Mouse (Mus musculus) lung, embryonic 16.5 days (tissue): ENCODE results near the gene Gpm6a. TPM values are rescaled to one million over a fixed set of nuclear protein-coding genes. Genes with fewer than 3 reads are reported as not detected.

Experiments
- ATAC-seq: fragments of 200-750 bp; cut with Nextera tagmentation; 2 replicates; pipeline ENCODE4 v1.8.0; 2017; ENCODE audit warnings: low read depth, mild to moderate bottlenecking, moderate library complexity
- H3K27ac ChIP-seq: fragments of 300-500 bp; sonication (generic); 2 replicates; pipeline ENCODE4 v1.5.1; 2014; ENCODE audit warnings: mild to moderate bottlenecking, control low read depth, low read length
- H3K27me3 ChIP-seq: fragments of 300-500 bp; sonication (generic); 2 replicates; pipeline ENCODE4 v1.6.1; 2014; ENCODE audit warnings: low read depth, low read length, mixed read lengths; ENCODE audit not compliant: control insufficient read depth, insufficient read depth
- H3K36me3 ChIP-seq: fragments of 300-500 bp; sonication (generic); 2 replicates; pipeline ENCODE4 v1.6.1; 2014; ENCODE audit warnings: low read length; ENCODE audit not compliant: control insufficient read depth, insufficient read depth
- H3K4me1 ChIP-seq: fragments of 300-500 bp; sonication (generic); replicated peaks from 2 replicates; pipeline ENCODE4 v1.6.1; 2014; ENCODE audit warnings: low read length, mixed read lengths; ENCODE audit not compliant: control insufficient read depth, insufficient read depth
- H3K4me2 ChIP-seq: fragments of 300-500 bp; sonication (generic); 2 replicates; pipeline ENCODE4 v1.6.1; 2014; ENCODE audit warnings: low read depth, low read length, control low read depth
- H3K4me3 ChIP-seq: fragments of 300-500 bp; sonication (generic); 2 replicates; pipeline ENCODE4 v1.5.1; 2014; ENCODE audit warnings: mild to moderate bottlenecking, low read length, control low read depth
- H3K9ac ChIP-seq: fragments of 300-500 bp; sonication (generic); 2 replicates; pipeline ENCODE4 v1.6.1; 2014; ENCODE audit warnings: low read length, control low read depth
- H3K9me3 ChIP-seq: fragments of 300-500 bp; sonication (generic); 2 replicates; pipeline ENCODE4 v1.6.1; 2016; ENCODE audit warnings: low read length; ENCODE audit not compliant: control insufficient read depth
- WGBS: fragments of 180-500 bp; shearing (Covaris S2); extraction: QIAGEN DNeasy Blood & Tissue Kit; methylation state at CpG from one replicate; pipeline ENCODE4 v1.1.7; 2014; 5-methylcytosine and 5-hydroxymethylcytosine counted together
- polyA plus RNA-seq: library from polyadenylated mRNA; unstranded; fragments of >200 nt; fragmentation: Nextera tagmentation; extraction: Ambion mirVana; gene quantifications from 2 replicates; pipeline ENCODE4 v1.2.1, GENCODE M21; 2015

The Gpm6a gene
- polyA plus RNA-seq: 15.9 and 18.9 TPM in 2 replicates

DNA sequence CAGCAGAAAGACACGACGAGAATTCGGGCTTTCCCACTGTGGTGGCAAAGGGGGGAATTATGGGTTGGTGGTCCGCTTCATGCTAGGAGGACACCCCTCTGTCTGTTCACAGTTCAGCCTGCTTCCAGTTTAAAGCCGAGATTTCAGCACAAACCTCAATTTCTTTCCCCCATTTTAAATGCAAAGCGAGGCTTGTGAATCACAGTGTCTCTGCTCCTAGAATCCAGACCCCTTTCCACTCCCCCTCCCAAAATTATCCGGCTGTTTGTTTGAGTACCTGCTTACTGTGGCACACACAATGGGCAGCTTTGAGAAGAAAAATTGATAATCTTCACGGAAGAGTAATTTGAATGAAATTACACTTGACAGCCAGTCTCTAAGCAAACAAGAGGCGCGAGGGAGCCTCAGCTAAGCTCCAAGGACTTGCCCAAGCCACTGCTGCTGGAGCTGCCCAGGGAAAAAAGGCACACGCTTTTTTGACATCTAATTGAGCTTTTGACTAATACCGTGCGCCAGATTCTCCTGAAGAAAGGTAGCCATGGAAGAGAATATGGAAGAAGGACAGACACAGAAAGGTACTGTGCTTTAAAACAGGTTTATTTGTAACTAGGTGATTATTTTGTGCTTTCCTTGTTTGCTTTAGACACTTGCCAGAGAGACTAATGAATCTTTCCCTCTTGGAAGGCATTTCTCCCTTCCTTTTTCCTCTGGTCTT lies at the start of gene Gpm6a:
Gene Gpm6a (plus strand): TSS at position 103 of the 715 bp plus-strand sequence.
- H3K4me2 ChIP-seq: no peak within 1 kb of the TSS
- no peak for ATAC-seq
- no peak within 1 kb of the TSS for H3K4me3 ChIP-seq

DNA sequence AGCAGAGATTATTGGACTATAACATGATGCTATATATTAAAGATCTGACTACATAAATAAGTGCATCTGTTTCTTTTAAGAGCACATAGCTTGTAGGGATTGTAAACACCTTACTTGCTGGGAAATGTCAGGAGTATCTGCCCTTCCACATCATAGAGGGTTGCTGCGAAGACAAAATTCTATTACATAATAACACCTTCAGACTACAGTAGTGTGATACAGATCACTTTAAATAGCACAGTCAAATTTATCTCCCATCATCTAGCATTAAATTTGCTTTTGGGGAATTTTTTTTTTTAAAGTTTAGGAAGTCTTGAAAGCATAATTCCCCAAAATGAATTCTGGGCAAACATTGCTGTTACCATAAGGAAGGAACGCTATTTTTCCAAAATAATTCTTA lies 41.8 kb upstream of the Gpm6a start:
- Histone ChIP-seq H3K9me3 (no peaks in the 10 kb centered on the region), H3K4me1 (no peaks in the 10 kb centered on the region), H3K36me3 (no peaks in the 10 kb centered on the region), H3K9ac (no peak overlapping the region), H3K4me2 (no peak overlapping the region), H3K27ac (no peak overlapping the region), H3K4me3 (no peak overlapping the region), H3K27me3 (no peaks in the 10 kb centered on the region)
- 89% methylated on average over 2 of the region's 2 CpGs for WGBS
- no peak for ATAC-seq

More for the DNA sequence above, at the start of gene Gpm6a:
- no peaks in the 10 kb centered on the region for H3K27me3 ChIP-seq
- no peaks in the 10 kb centered on the region for H3K36me3 ChIP-seq
- H3K9me3 ChIP-seq: no peaks in the 10 kb centered on the region
- no peaks in the 10 kb centered on the region for H3K4me1 ChIP-seq
- no peak within 1 kb of the TSS for H3K9ac ChIP-seq
- H3K27ac ChIP-seq: no peak within 1 kb of the TSS
- 26% methylated on average over 13 of the region's 13 CpGs for WGBS

DNA sequence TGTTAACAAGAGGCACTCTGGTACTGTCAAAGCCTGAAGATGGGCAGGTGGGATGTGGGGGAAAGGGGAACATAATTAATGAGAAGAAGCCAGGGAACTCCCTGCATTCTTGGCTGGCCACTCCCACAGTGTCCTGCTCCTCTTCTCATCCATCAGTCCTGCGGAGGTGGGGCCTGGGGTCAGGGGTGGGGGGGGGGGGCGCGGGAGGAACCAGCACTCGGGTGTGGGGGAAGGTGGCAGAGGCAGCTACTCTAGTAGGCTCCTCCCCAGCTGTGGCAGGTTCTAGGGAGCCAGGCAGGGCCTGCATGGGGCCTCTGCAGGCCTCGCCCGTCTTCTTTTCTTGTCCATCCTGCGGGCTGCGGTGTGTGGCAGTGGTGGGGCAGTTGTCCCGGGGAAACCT lies 36.9 kb upstream of the Gpm6a start:
- H3K9me3 ChIP-seq: no peaks in the 10 kb centered on the region
- no peak overlapping the region for H3K9ac ChIP-seq
- no peak for ATAC-seq
- no peak overlapping the region for H3K27ac ChIP-seq
- no peak overlapping the region for H3K4me3 ChIP-seq
- H3K27me3 ChIP-seq: no peaks in the 10 kb centered on the region
- no peaks in the 10 kb centered on the region for H3K36me3 ChIP-seq
- WGBS: 50% methylated on average over 6 of the region's 9 CpGs
- H3K4me1 ChIP-seq: no peaks in the 10 kb centered on the region
- H3K4me2 ChIP-seq: no peak overlapping the region

DNA sequence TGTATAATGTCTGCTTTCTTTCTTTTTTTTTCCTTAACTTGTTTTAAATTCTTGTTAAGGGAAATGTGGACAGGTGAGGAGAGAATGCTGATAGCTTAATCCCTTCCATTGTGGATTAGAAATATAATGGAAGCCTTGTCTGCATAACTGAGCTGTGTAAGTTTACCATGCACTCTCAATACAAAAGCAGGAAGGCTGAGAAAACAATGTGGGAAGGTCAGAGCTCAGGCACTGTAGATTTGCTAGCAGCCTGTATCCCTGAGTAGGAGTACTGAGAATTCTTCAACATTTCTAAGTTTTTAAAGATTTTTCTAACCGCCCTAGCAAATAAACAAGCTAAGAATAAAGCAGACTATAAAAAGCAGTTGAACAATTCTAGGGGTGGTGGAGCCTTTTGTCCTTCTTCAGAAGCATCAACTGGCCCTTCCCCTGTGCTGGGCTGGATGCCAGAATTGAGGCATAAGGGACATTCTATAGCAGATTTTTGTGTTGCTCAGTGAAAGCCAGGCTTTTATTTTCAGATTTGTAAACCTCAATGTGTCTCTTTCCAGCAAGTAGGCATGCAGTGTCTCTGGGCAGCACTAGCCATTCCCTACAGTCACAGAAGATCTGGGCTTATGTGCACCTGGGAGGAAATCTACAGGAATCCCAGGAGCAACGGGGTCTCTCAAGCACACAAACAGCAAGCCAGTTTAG lies 32.3 kb upstream of the Gpm6a start:
- Histone ChIP-seq H3K4me1 (no peaks in the 10 kb centered on the region), H3K27me3 (no peaks in the 10 kb centered on the region), H3K36me3 (no peaks in the 10 kb centered on the region), H3K4me3 (no peak overlapping the region), H3K9ac (no peak overlapping the region), H3K27ac (no peak overlapping the region), H3K9me3 (no peaks in the 10 kb centered on the region), H3K4me2 (no peak overlapping the region)
- no peak for ATAC-seq
- 42% methylated on average over 2 of the region's 2 CpGs for WGBS

DNA sequence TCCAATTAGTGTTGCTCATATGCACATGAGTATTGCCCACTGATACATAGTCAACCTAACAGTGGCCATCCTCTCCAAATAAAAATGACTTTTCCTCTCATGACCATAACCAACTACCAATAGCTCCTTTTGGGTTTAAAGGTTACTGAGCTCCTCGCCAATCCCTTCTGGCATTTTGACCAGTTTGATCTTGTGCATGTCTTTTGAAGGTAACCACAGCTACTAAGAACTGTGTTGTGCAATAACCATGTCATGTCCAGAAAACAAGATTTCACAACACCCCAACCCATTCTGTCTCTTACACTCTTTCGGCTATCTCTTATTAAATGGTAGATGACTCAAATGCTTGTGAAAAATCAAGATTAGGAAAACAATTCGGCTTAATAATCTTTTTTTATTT lies 29.7 kb upstream of the Gpm6a start:
- no peaks in the 10 kb centered on the region for H3K36me3 ChIP-seq
- H3K9ac ChIP-seq: no peak overlapping the region
- H3K4me3 ChIP-seq: no peak overlapping the region
- WGBS: 75% methylated on average over 3 of the region's 3 CpGs
- no peaks in the 10 kb centered on the region for H3K9me3 ChIP-seq
- H3K27me3 ChIP-seq: no peaks in the 10 kb centered on the region
- no peak for ATAC-seq
- H3K4me2 ChIP-seq: no peak overlapping the region
- no peaks in the 10 kb centered on the region for H3K4me1 ChIP-seq
- no peak overlapping the region for H3K27ac ChIP-seq

DNA sequence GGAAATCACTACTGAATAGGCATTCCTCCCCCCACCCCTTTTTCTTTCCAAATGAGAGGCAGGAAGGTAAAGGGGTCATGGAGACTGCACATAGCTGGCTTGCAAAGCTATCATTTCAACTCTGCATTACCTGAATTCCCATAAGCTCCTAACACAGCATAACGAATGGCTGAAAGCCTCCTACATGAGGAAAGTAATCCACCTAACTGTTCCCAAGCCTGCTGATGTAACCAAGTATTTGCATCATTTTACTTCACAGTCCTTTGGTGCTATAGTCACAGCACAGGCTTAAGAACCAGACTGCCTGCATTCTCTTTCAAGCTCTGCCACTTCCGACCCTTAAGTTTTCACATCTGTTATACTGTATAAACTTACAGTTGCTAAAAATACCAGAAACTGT lies 22.3 kb upstream of the Gpm6a start:
- 61% methylated on average over 2 of the region's 2 CpGs for whole genome bisulfite sequencing
- Histone ChIP-seq H3K9me3 (no peaks in the 10 kb centered on the region), H3K4me1 (no peaks in the 10 kb centered on the region), H3K4me2 (no peak overlapping the region), H3K27ac (no peak overlapping the region), H3K36me3 (no peaks in the 10 kb centered on the region), H3K27me3 (no peaks in the 10 kb centered on the region), H3K9ac (no peak overlapping the region), H3K4me3 (no peak overlapping the region)
- ATAC-seq: no peak

DNA sequence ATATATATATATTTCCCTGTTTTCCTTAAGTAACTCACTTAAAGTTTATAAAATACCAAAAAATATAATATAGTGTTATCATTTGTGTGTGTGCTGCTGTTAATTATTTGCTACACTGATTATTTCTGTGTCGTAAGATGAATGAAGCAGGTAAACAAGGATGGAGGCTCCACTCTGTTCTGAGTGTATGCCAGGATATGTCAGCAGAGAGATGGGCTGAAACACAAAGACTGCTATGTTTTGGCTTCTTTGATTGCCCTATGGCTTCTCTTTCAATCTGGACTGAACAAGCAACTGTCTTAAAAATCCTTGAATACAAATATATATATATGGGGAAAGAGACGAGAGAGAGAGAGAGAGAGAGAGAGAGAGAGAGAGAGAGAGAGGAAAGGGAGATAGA lies 1.3 kb upstream of the Gpm6a start:
- H3K27ac ChIP-seq: no peak overlapping the region
- no peak overlapping the region for H3K4me3 ChIP-seq
- 74% methylated on average over 2 of the region's 2 CpGs for WGBS
- H3K9ac ChIP-seq: no peak overlapping the region
- no peak for ATAC-seq
- no peaks in the 10 kb centered on the region for H3K36me3 ChIP-seq
- no peaks in the 10 kb centered on the region for H3K9me3 ChIP-seq
- no peak overlapping the region for H3K4me2 ChIP-seq
- H3K4me1 ChIP-seq: no peaks in the 10 kb centered on the region
- H3K27me3 ChIP-seq: no peaks in the 10 kb centered on the region

DNA sequence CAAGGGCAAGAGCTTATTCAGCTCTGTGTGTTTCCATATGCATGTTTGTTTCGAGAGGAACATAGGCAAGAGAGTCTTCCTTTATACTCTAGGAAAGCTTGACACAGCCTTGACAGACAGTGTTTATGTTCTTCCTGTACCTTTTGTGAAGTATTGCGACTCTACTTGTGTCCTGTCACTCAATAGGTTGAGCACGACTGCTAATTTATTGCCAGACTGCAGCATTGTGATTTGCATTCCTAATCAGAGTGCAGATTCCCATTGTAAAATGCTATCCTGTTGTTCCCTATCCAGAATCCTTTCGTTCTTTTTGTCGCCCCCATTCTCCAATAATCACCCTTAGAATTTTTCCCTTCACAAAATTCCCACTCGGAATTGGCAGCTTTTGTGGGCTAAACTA lies 613 bp upstream of the Gpm6a start:
- 61% methylated on average over 6 of the region's 6 CpGs for WGBS
- Histone ChIP-seq H3K27me3 (no peaks in the 10 kb centered on the region), H3K27ac (no peak overlapping the region), H3K9ac (no peak overlapping the region), H3K4me2 (no peak overlapping the region), H3K4me1 (no peaks in the 10 kb centered on the region), H3K36me3 (no peaks in the 10 kb centered on the region), H3K4me3 (no peak overlapping the region), H3K9me3 (no peaks in the 10 kb centered on the region)
- no peak for ATAC-seq

DNA sequence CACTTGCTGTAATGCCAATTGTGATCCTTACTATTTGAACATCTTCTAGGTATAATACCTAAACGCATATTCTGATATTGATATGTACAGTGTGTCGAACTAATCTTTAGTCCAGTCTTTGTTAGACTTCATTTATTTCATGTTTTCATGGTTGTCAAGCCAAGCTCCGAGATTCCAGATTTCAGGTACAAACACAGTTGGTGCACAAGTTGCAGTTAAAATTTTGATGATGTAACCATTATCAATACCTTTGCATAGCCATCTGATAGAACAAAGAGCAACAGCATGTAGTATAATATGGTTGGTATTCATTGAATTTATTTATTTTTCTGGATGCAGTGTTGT lies 785 bp downstream of the Gpm6a start:
- Histone ChIP-seq H3K9me3 (no peaks in the 10 kb centered on the region), H3K9ac (no peak overlapping the region), H3K4me2 (no peak overlapping the region), H3K27ac (no peak overlapping the region), H3K36me3 (no peaks in the 10 kb centered on the region), H3K27me3 (no peaks in the 10 kb centered on the region), H3K4me1 (no peaks in the 10 kb centered on the region), H3K4me3 (no peak overlapping the region)
- WGBS: 81% methylated on average over 3 of the region's 3 CpGs
- no peak for ATAC-seq
